Mouse (Mus musculus): Measurements from ENCODE around the gene Fndc3b. TPM values are rescaled to one million over a fixed set of nuclear protein-coding genes. Genes with fewer than 3 reads are reported as not detected.
A peak's percentile ranks its signal among the peaks of the same experiment; 100 is the strongest.

The Fndc3b gene
- total RNA-seq, 4 experiments from 2014 or later = 17.7 to 23.4 (median 21.2) TPM

GRCm38 (mm10) chr3:27709096-27709905 is 1.8 kb downstream of the Fndc3b start:
- DNase-seq (ENCODE audit: low spot score in 2 of 2) = no peak

GRCm38 (mm10) chr3:27708581-27708980 is 2.5 kb downstream of the Fndc3b start:
- DNase-seq (ENCODE audit: low spot score in 2 of 2) = no peak

DNA sequence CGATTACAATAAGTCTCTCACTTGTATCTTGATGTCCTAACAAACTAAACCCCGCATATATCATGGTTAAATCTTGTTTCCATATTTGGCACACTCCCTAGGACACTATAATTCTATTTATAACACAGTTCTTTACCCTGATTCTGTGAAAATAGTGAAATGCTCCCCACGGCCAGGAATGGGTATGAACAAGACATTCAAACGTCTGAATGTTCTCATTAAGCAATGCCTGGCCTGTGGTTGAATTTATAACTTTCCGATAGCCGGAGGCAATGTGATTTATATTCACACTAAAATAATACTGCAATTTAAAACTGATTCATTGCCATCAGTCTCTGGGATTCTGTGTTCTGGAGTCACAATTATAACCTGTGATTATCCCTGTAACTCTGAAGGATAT is 5.3 kb downstream of the Fndc3b start:
- DNase-seq (ENCODE audit: low spot score in 2 of 2) = no peak

DNA sequence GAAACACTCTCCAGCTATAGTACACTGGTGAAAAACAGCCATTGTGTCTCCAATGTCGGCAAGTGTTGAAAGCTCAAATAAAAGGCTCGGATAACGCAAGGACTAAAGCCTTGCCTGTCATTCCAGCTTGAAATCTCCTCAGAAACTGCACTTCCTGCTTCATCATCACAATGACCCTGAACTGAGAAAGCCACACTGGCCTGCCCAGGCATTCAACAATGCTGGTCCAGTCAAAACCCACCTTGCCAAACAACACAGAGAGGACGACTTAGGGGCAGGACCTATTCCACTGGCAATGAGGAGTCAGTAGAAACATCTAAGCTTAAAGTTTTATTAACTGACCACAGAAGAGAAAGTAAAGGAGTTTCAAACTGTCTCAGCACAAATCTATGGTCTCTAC is 6.1 kb downstream of the Fndc3b start:
- DNase-seq (ENCODE audit: low spot score in 2 of 2) = no peak

DNA sequence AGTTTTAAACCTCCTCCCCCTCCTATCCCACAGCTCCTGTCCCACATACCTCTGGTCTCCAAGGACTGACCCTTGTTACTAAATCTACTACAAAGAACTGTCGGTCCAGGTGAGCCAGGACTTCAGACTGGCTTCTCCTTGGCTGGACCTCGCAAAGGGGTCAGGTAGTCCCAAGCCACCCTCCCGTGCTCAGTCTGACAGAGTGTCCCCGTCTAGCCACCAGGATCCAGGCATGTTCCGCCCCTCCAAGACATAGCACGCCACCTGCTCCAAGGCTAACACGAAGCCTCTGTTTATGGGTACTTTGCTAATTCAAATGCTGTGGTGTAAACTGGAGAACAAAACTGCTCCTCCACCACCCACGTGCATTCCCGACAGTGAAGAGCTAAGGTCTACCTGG is 6.5 kb downstream of the Fndc3b start:
- DNase-seq (ENCODE audit: low spot score in 2 of 2) = no peak

- DNase-seq (ENCODE audit: low spot score in 2 of 2) = no peak
Measured at GRCm38 (mm10) chr3:27703531-27703930, 7.6 kb downstream of the Fndc3b start.

DNA sequence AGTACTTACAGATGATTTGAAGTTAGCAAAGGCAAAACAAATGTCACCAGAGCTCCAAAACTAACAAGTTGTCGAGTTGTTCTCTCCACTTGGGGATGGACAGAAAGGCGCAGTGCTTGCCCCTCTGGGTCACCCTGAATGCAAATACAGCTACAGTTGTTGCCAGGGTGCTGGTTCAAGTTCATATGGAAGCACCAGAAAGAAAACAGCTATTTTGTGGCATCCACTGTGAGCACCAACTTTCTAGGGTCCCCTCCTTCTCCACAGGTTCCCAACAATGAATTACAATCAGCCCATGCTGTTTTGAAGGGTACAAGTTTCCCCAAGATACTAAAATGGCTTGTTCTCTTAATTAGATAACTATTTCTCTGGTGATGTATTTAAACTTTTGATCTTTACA is 8.0 kb downstream of the Fndc3b start:
- DNase-seq (ENCODE audit: low spot score in 2 of 2) = no peak

DNA sequence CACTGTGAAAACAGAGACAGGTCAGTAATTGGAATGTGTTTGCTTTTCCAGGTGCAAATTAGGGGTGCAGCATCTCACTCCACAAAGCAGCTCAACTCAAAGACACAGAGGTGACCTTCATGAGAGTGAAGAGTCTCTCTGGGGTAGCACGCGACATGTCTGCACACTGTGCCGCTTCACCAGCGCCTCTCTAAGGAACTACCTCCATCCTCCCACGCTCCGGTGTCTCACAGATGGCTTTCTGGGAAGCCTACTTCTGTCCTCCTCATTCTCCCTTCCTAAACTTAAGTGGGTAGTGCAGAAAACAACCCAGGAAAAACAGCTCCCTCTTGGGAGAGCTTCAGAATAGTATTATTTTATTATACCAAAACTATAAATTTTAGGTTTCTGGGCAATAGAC is 12.4 kb downstream of the Fndc3b start:
- peak in 1 of 2 experiments; percentile 51 for DNase-seq (ENCODE audit: low spot score in 2 of 2)

DNA sequence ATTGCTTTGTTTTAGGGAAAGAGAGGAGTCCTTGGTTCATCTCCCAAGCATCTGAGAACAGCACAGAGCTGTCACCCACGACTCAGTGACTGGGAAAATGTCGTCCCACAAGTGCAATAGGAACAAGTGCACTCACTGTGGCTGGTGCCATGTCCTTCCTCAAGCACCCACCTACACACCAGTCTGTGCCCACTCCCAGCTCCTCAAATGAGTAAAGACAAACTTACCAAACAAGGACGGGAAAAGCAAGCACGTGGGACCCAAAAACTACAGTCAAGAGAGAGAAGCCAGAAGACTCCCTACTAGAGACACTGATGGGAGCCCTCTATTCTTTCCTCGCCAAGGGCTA is 14.7 kb downstream of the Fndc3b start:
- DNase-seq (ENCODE audit: low spot score in 2 of 2) = no peak

- no peak for DNase-seq (ENCODE audit: low spot score in 2 of 2)
Measured at GRCm38 (mm10) chr3:27695612-27696448, 15.3 kb downstream of the Fndc3b start.

DNA sequence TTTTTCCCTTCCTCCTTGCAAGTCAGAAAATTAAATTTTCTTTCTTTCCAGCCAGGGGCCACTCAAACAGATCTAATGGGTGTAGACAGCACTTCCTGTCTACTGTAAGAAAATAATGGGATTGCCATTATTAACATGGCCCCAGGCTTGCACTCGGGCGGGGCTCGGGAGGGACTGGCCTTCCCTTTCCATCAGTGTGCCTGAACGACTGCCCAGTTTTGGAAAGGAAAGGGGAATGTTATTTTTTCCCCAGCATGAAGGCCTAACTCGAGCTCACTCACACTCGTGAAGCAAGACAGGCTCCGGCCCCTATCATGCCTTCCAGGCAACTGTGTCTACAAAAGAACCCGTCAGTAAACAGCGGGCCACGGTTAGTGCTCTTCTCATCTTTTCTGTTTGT is 16.5 kb downstream of the Fndc3b start:
- DNase-seq (ENCODE audit: low spot score in 2 of 2) = no peak

DNA sequence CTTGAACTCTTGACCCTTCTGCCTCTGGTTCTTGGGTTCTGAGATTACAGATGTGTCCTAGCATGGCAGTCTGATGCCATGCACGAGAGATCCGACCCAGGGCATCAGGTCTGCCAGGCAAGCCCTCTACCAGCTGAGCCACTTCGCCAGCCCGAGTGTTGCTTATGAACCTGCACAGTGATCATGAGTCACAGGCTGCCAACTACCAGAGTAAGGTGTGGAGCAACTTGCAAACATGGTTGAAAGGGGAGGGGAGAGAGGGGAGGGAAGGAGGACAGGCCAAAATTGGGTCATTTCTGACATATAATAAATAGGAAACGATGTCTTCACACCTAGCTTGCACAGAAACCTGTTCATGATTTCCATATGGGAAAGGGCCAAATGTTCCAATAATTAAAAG is 17.0 kb downstream of the Fndc3b start:
- no peak for DNase-seq (ENCODE audit: low spot score in 2 of 2)

DNA sequence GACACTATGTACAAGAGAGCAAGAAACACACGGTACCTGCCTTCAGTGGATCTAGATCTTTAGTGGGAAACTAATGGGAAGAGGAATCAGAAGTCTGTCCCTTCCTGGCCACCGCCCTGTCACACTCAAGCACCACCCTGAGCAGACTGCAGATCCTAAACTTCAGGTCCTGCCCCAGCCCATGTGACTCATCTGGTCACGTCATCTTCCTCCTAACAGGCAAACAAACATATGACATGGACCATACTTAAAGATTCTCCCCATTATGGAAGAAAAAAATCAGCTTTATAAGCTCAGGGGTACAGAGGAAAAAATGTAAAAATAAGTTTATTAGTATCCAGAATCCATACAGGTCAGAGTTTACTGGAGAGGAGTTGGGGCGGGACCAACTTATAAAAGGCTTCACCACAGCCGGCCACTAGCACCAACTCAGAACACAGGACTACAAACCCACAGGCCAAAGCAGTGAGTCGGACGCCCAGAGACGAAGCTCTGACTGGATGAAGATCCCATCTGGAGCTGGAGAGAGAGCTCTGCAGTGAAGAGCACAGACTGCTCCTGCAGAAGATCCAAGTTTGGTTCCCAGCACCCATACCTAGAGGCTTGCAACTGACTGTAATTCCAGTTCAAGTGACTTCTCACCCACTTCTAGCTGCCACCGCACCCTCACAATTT is 19.5 kb downstream of the Fndc3b start:
- no peak for DNase-seq (ENCODE audit: low spot score in 2 of 2)

DNA sequence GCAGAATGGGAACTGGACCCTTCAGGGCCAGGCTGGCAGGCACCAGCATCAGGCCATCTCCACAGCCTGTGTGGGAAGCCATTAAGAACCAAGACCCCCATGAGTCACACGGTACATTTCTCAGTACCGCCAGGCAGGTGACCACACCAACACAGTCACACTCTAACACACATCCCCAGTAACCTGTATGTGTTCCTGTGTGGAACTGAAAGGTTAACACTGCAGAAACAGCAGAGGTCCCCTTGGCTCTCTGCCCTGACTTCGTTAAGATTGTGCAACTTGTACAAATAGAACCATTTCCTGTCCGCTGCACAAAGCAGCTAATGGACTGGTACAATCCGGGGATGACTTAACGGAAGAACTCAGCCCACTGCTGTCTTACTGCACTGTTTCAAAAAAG is 21.1 kb downstream of the Fndc3b start:
- DNase-seq (ENCODE audit: low spot score in 2 of 2) = no peak

- DNase-seq (ENCODE audit: low spot score in 2 of 2) = no peak
Measured at GRCm38 (mm10) chr3:27689149-27689865, 21.8 kb downstream of the Fndc3b start.

- DNase-seq (ENCODE audit: low spot score in 2 of 2) = no peak
Measured at GRCm38 (mm10) chr3:27686732-27687491, 24.2 kb downstream of the Fndc3b start.

DNA sequence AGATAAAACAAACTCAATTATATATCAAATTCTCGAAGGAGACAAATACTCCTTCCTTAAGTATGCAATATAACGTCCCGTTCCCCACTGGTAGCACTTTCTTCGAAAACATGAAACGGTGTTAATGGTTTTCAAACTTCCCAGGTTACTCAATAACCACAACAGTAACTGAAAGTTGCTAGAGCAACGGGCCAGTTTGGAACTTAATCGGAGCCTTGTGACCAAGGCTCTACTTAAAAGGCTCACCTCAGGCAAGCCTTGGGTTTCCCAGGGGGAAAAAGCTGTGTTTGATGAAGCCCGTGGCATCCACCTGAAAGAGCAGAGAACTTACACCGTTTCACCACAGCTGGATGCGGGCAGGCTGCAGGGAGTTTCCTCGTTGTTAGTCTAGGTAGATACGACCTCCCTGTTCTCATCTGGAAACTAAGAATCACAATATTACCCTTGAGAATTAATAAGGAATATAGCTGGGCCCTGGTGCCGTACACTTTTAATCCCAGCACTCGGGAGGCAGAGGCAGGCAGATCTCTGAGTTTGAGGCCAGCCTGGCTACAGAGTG is 25.4 kb downstream of the Fndc3b start:
- no peak for DNase-seq (ENCODE audit: low spot score in 2 of 2)

- no peak for DNase-seq (ENCODE audit: low spot score in 2 of 2)
Measured at GRCm38 (mm10) chr3:27685134-27685533, 26.0 kb downstream of the Fndc3b start.

DNA sequence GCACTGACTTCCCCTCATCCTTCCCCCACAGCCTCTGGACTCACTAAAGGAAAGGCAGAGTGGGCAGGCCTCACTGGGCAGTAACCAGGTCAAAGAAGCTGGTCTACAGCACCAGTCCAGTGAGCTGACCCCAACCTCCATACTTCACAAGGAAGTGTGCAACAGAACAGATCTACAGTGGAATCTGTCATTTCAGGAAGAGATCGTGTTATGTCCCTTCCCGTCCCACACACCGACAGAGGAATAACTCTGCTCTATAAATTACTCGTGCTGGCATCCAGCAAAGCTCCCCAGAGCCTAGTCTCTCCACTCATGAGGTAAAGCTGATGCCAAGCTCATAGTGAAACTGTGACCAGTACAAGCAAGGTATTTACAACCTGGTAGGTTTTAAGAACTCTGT is 27.7 kb downstream of the Fndc3b start:
- DNase-seq (ENCODE audit: low spot score in 2 of 2) = no peak

DNA sequence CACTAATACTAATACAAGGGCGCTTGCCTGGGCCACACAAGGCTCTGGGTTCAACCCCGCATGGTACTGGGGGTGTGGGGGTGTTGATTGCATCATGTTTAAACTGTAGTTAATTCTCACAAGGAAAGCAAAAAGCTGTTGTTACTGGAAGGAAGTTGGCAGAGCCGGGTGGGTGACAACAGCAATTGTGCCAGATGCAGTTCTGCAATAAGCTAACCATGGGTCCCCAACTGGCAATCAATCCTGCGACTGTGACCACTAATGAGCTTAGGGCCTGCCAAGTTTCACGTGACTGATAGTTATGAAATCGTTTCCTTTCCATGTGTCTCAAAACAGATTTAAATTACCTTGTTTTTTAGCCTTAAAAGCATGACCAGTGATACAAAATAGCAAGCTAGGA is 33.5 kb downstream of the Fndc3b start:
- DNase-seq (ENCODE audit: low spot score in 2 of 2) = peak in 1 of 2 experiments; percentile 37

All from layer of hippocampus, adult 8-10 months (tissue).